Mouse (Mus musculus): ENCODE results near the gene Mapk6. TPM values are rescaled to one million over a fixed set of nuclear protein-coding genes. Genes with fewer than 3 reads are reported as not detected.
A peak's percentile ranks its signal among the peaks of the same experiment; 100 is the strongest.

Gene Mapk6
- total and polyA plus RNA-seq, 2 experiments, result 10.0 to 21.1 TPM

DNA sequence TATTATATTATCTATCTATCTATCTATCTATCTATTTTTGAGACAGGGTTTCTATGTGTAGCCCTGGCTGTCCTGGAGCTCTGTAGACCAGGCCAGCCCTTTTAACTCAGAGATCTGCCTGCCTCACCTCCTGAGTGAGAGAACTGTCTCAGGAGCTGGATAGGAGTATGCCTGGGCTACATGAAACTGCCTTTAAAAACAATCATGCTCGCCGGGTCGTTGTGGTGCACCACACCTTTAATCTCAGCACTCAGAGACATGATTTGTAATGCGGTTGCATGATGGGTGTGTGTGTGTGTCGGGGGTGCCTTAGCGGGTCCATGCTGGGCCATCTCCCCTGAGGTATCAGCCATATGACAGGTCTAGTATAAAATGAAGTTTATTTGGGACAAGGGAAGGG is 25.1 kb upstream of the Mapk6 start:
- H3K36me3 ChIP-seq (ENCODE audit: control insufficient read depth, insufficient read depth, low read length), result no peaks in the 10 kb centered on the region

DNA sequence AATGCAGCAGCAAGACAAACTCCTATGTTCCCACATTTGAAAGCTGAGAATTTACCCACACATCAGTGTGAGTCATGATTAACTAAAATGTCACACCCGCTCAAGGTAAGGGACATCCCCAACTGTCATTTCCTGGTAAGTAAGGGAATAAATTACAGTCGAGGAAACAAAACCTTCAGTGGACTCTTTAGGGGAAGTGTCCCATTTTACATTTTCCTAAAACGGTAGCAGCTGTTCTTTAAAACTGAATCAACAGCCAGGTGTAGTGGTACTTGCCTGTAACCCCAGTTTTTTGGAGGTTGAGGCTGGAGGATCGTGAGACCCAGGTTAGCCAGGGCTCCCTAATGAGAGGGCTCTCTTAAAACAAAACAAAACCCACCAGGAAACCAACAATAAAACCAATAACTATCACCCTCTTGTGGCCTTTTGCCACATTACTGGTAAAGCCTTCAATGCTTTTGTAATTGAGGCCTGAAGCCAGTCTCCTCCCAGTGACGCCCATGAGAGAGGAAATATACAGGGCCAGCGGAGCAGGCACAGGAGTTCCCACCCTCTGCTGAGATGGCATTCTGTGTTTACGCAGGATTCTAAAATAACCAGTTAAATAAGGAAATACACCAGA is 24.5 kb upstream of the Mapk6 start:
- H3K4me1 ChIP-seq (ENCODE audit: control insufficient read depth, insufficient read depth, low read length), result peaks cover 4% of the 10 kb centered on the region
- 65% methylated on average over 7 of the region's 7 CpGs for WGBS

More for the DNA sequence above, 25.1 kb upstream of the Mapk6 start:
- no peak overlapping the region for H3K9ac ChIP-seq (ENCODE audit: low read depth, low read length)
- no peak overlapping the region for H3K4me3 ChIP-seq (ENCODE audit: insufficient read depth, low read depth, low read length)
- H3K4me1 ChIP-seq (ENCODE audit: control insufficient read depth, insufficient read depth, low read length), result peaks cover 4% of the 10 kb centered on the region
- 78% methylated on average over 6 of the region's 6 CpGs for WGBS
- DNase-seq (ENCODE audit: extremely low read depth, low read depth, low spot score), result no peak
- TF ChIP-seq CTCF (IDR thresholded peaks at IDR 0.05; ENCODE audit: low read depth, low read length), result no peak
- no peaks in the 10 kb centered on the region for H3K27me3 ChIP-seq (ENCODE audit: control insufficient read depth, insufficient read depth, low read length)
- H3K79me2 ChIP-seq (ENCODE audit: control insufficient read depth, insufficient read depth, low read length), result no peaks in the 10 kb centered on the region
- H3K27ac ChIP-seq (replicated peaks; ENCODE audit: insufficient read depth, low read depth, low read length), result peak overlapping the region; percentile 55

DNA sequence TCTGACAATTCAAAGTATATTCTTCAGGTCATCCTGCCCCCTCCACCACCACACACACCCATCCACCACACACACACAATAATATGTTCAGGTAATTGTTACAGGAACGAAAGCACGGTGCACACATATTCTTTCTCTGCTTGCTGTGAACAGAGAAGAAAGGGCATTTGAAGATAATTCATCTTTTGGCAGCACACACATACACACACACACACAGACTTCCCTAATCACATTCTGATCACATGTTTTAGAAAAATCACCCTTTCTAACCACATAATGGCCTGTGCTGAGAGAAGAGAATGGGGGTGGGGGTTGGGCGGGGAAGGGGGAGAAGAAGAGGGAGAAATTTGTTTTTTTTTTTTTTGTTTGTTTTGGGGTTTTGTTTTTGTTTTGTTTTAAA is 22.9 kb upstream of the Mapk6 start:
- TF ChIP-seq CTCF (IDR thresholded peaks at IDR 0.05; ENCODE audit: low read depth, low read length) (no peak), POLR2A (IDR thresholded peaks at IDR 0.05; ENCODE audit: extremely low read depth, insufficient read depth, low read length) (no peak)
- no peak for DNase-seq (ENCODE audit: extremely low read depth, low read depth, low spot score)
- H3K27me3 ChIP-seq (ENCODE audit: control insufficient read depth, insufficient read depth, low read length), result no peaks in the 10 kb centered on the region
- H3K4me3 ChIP-seq (ENCODE audit: insufficient read depth, low read depth, low read length), result no peak overlapping the region
- no peaks in the 10 kb centered on the region for H3K36me3 ChIP-seq (ENCODE audit: control insufficient read depth, insufficient read depth, low read length)
- peaks cover 4% of the 10 kb centered on the region for H3K4me1 ChIP-seq (ENCODE audit: control insufficient read depth, insufficient read depth, low read length)
- no peak overlapping the region for H3K9ac ChIP-seq (ENCODE audit: low read depth, low read length)
- H3K79me2 ChIP-seq (ENCODE audit: control insufficient read depth, insufficient read depth, low read length), result no peaks in the 10 kb centered on the region
- no peak overlapping the region for H3K27ac ChIP-seq (replicated peaks; ENCODE audit: insufficient read depth, low read depth, low read length)
- WGBS, result 90% methylated on average over 3 of the region's 3 CpGs

More for the DNA sequence above, 24.5 kb upstream of the Mapk6 start:
- H3K79me2 ChIP-seq (ENCODE audit: control insufficient read depth, insufficient read depth, low read length), result no peaks in the 10 kb centered on the region
- DNase-seq (ENCODE audit: extremely low read depth, low read depth, low spot score), result peak; percentile 29
- no peak overlapping the region for H3K4me3 ChIP-seq (ENCODE audit: insufficient read depth, low read depth, low read length)
- 0 out of 2 replicates have a peak overlapping the region, but pooled peaks have one; percentile 47 for H3K27ac ChIP-seq (replicated peaks; ENCODE audit: insufficient read depth, low read depth, low read length)
- no peaks in the 10 kb centered on the region for H3K36me3 ChIP-seq (ENCODE audit: control insufficient read depth, insufficient read depth, low read length)
- no peaks in the 10 kb centered on the region for H3K27me3 ChIP-seq (ENCODE audit: control insufficient read depth, insufficient read depth, low read length)
- H3K9ac ChIP-seq (ENCODE audit: low read depth, low read length), result no peak overlapping the region
- TF ChIP-seq CTCF (IDR thresholded peaks at IDR 0.05; ENCODE audit: low read depth, low read length) (0 out of 2 replicates have a peak, but pooled peaks have one; percentile 5), POLR2A (IDR thresholded peaks at IDR 0.05; ENCODE audit: extremely low read depth, insufficient read depth, low read length) (no peak)

DNA sequence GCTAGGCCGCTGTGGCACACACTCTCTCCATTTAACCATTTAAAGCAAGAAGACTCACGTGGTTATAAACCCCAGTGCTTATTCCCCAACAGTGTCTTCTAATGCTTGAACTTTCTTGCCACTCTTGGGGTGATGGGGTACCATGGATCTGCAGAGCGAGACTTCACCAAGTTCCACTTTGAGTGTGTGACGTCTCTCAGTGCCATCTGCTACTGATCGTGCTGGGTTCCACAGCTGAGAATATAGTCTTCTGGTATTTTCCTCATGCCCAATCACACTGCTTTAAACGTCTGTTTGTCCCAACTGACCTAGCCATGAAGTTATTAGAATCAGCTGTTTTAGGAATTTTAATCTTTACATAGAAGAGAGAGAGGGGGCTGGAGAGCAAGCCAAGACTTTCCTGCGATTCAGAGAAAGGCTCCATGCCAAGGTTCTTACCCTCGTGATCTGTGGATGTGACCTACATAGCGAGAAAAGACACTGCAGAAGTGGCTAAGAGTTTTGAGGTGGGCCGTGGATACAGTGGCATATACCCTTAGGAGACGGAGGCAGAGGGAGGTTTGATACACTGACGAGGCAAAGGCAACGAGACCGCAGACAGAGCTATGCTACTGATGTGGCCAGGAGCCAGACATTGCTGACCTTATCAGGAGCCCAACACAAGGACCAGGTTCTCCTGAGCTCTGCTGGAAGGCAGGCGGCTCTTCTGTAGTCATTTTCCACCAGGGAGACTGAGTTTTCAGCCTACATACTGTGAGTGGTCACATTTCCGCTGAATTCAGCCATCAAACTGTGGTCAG is 21.2 kb upstream of the Mapk6 start:
- Histone ChIP-seq H3K9ac (ENCODE audit: low read depth, low read length) (no peak overlapping the region), H3K36me3 (ENCODE audit: control insufficient read depth, insufficient read depth, low read length) (no peaks in the 10 kb centered on the region), H3K4me1 (ENCODE audit: control insufficient read depth, insufficient read depth, low read length) (peaks cover 4% of the 10 kb centered on the region), H3K27ac (replicated peaks; ENCODE audit: insufficient read depth, low read depth, low read length) (no peak overlapping the region), H3K4me3 (ENCODE audit: insufficient read depth, low read depth, low read length) (no peak overlapping the region), H3K79me2 (ENCODE audit: control insufficient read depth, insufficient read depth, low read length) (no peaks in the 10 kb centered on the region), H3K27me3 (ENCODE audit: control insufficient read depth, insufficient read depth, low read length) (no peaks in the 10 kb centered on the region)
- WGBS, result 80% methylated on average over 16 of the region's 16 CpGs
- no peak for DNase-seq (ENCODE audit: extremely low read depth, low read depth, low spot score)
- TF ChIP-seq CTCF (IDR thresholded peaks at IDR 0.05; ENCODE audit: low read depth, low read length), result no peak
- no peak for TF ChIP-seq POLR2A (IDR thresholded peaks at IDR 0.05; ENCODE audit: extremely low read depth, insufficient read depth, low read length)

DNA sequence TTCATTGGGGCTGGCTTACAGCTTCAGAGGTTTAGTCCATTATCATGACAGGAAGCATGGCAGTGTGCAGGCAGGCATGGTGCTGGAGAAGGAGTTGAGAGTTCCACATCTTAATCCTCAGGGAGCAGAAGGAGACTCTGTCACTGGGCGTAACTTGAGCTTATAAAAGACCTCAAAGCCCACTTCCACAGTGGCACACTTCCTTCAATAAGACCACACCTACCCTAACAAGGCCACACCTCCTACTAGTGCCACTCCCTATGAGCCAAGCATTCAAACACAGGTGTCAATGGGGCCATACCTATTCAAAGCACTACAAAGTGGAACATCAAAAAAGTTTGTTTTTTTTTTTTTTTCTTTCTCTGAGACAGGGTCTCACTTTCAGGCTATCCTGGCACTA is 19.9 kb upstream of the Mapk6 start:
- DNase-seq (ENCODE audit: extremely low read depth, low read depth, low spot score), result no peak
- no peak overlapping the region for H3K27ac ChIP-seq (replicated peaks; ENCODE audit: insufficient read depth, low read depth, low read length)
- no peak overlapping the region for H3K9ac ChIP-seq (ENCODE audit: low read depth, low read length)
- WGBS, result 97% methylated on average over 1 of the region's 1 CpGs
- no peaks in the 10 kb centered on the region for H3K79me2 ChIP-seq (ENCODE audit: control insufficient read depth, insufficient read depth, low read length)
- H3K36me3 ChIP-seq (ENCODE audit: control insufficient read depth, insufficient read depth, low read length), result no peaks in the 10 kb centered on the region
- H3K4me3 ChIP-seq (ENCODE audit: insufficient read depth, low read depth, low read length), result no peak overlapping the region
- no peak for TF ChIP-seq CTCF (IDR thresholded peaks at IDR 0.05; ENCODE audit: low read depth, low read length)
- no peak for TF ChIP-seq POLR2A (IDR thresholded peaks at IDR 0.05; ENCODE audit: extremely low read depth, insufficient read depth, low read length)
- H3K27me3 ChIP-seq (ENCODE audit: control insufficient read depth, insufficient read depth, low read length), result no peaks in the 10 kb centered on the region
- H3K4me1 ChIP-seq (ENCODE audit: control insufficient read depth, insufficient read depth, low read length), result no peaks in the 10 kb centered on the region

DNA sequence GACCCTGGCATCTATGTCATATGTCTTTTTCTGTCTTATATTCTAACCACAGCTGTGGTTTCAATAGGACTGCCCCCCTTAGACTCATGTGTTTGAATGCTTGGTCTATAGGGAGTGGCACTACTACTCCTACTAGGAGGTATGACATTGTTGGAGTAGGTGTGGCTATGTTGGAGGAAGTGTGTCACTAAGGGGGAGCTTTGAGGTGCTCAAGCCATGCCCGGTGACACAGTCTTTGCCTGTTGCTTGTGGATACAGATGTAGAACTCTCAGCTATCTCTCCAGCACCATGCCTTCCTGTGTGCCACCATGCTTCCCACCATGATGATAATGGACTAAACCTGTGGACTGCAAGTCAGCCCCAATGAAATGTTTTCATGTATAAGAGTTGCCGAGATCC is 19.2 kb upstream of the Mapk6 start:
- no peak overlapping the region for H3K4me3 ChIP-seq (ENCODE audit: insufficient read depth, low read depth, low read length)
- no peaks in the 10 kb centered on the region for H3K27me3 ChIP-seq (ENCODE audit: control insufficient read depth, insufficient read depth, low read length)
- H3K27ac ChIP-seq (replicated peaks; ENCODE audit: insufficient read depth, low read depth, low read length), result no peak overlapping the region
- TF ChIP-seq POLR2A (IDR thresholded peaks at IDR 0.05; ENCODE audit: extremely low read depth, insufficient read depth, low read length) (no peak), CTCF (IDR thresholded peaks at IDR 0.05; ENCODE audit: low read depth, low read length) (no peak)
- no peak overlapping the region for H3K9ac ChIP-seq (ENCODE audit: low read depth, low read length)
- no peak for DNase-seq (ENCODE audit: extremely low read depth, low read depth, low spot score)
- no peaks in the 10 kb centered on the region for H3K79me2 ChIP-seq (ENCODE audit: control insufficient read depth, insufficient read depth, low read length)
- H3K4me1 ChIP-seq (ENCODE audit: control insufficient read depth, insufficient read depth, low read length), result no peaks in the 10 kb centered on the region
- WGBS, result 93% methylated on average over 2 of the region's 2 CpGs
- H3K36me3 ChIP-seq (ENCODE audit: control insufficient read depth, insufficient read depth, low read length), result no peaks in the 10 kb centered on the region

Data from liver, adult 2 months (tissue).